Mouse (Mus musculus) thymus, adult 18-20 months (tissue): ENCODE data around the gene Ikzf1.

Experiments
- DNase-seq, 2 experiments: peaks; one replicate each; pipeline ENCODE4 v3.0.0; 2022; ENCODE audit warnings: mixed read lengths in 2 of 2

Gene Ikzf1

GRCm38 (mm10) chr11:11766736-11767135 lies 81.9 kb downstream of the Ikzf1 start:
- no peak for DNase-seq

- no peak for DNase-seq
Observed at GRCm38 (mm10) chr11:11768057-11768456, 83.3 kb downstream of the Ikzf1 start.

GRCm38 (mm10) chr11:11769281-11769680 lies 84.5 kb downstream of the Ikzf1 start:
- no peak for DNase-seq

GRCm38 (mm10) chr11:11770691-11771090 lies 85.9 kb downstream of the Ikzf1 start:
- no peak for DNase-seq

- no peak for DNase-seq
Observed at GRCm38 (mm10) chr11:11772196-11772595, 87.4 kb downstream of the Ikzf1 start.

- no peak for DNase-seq
Observed at GRCm38 (mm10) chr11:11774384-11774783, 89.6 kb downstream of the Ikzf1 start.

GRCm38 (mm10) chr11:11774893-11775292 lies 90.1 kb downstream of the Ikzf1 start:
- DNase-seq, result no peak

- no peak for DNase-seq
Observed at GRCm38 (mm10) chr11:11776071-11776821, 91.4 kb downstream of the Ikzf1 start.

GRCm38 (mm10) chr11:11776822-11777174 lies 92.0 kb downstream of the Ikzf1 start:
- DNase-seq, result no peak

- no peak for DNase-seq
Observed at GRCm38 (mm10) chr11:11777246-11777645, 92.4 kb downstream of the Ikzf1 start.

GRCm38 (mm10) chr11:11777796-11778195 lies 93.0 kb downstream of the Ikzf1 start:
- DNase-seq, result no peak

GRCm38 (mm10) chr11:11778345-11778744 lies 93.5 kb downstream of the Ikzf1 start:
- DNase-seq, result no peak

- DNase-seq, result no peak
Observed at GRCm38 (mm10) chr11:11781728-11782127, 96.9 kb downstream of the Ikzf1 start.

GRCm38 (mm10) chr11:11785457-11785856 lies 100.7 kb downstream of the Ikzf1 start:
- DNase-seq, result no peak

GRCm38 (mm10) chr11:11788521-11788974 lies 103.7 kb downstream of the Ikzf1 start:
- peak; percentile 40 to 62 for DNase-seq

- no peak for DNase-seq
Observed at GRCm38 (mm10) chr11:11794626-11795025, 109.8 kb downstream of the Ikzf1 start.

GRCm38 (mm10) chr11:11798690-11799089 lies 113.9 kb downstream of the Ikzf1 start:
- DNase-seq, result no peak

- no peak for DNase-seq
Observed at GRCm38 (mm10) chr11:11800304-11800703, 115.5 kb downstream of the Ikzf1 start.

GRCm38 (mm10) chr11:11801067-11801466 lies 116.3 kb downstream of the Ikzf1 start:
- DNase-seq, result no peak

- DNase-seq, result no peak
Observed at GRCm38 (mm10) chr11:11804421-11804820, 119.6 kb downstream of the Ikzf1 start.

- no peak for DNase-seq
Observed at GRCm38 (mm10) chr11:11805951-11806350, 121.1 kb downstream of the Ikzf1 start.

GRCm38 (mm10) chr11:11808035-11808819 lies 123.4 kb downstream of the Ikzf1 start:
- no peak for DNase-seq

- DNase-seq, result peak; percentile 95
Observed at GRCm38 (mm10) chr11:11808820-11809403, 124.1 kb downstream of the Ikzf1 start, which contains the start of gene Fignl1. Gene Fignl1 (minus strand): TSS chr11:11808962.
